8 mouse cellular contexts compared by ENCODE assay signal in the genomic region with DNA sequence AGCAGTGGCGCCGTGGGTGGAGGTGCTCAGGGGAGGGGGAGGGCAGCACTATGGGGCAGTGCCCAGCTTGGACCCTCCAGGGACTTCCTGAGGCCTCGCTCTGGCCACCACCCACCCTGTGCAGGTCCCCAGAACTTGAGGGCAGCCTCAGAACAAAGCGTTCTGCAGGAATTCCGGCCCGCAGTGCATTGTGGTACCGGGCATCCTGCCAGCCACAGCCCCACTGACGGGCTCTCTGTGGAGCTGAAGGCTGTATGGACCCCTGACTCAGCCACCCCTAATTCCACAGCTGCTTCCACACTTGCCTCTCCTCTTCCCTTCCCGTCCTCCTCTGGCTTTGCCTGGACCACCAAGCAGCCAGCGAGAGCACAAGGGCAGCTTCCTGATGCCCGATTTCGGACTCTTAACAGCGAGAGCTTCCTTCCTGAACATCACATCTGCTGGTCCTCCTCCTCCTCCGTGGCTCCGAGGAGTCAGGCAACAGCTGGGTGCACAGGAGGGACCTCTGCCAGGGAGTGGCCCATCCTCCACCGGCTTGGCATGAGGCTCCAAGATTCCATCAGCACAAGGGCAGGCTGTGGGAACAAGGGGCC. TPM values are rescaled to one million over a fixed set of nuclear protein-coding genes. Genes with fewer than 3 reads are reported as not detected.
DNase-seq lines count a peak whose midpoint lies in the region; ATAC-seq and TF ChIP-seq lines count a peak whose summit lies in the region.

No protein-coding gene starts in this region.

- 74% methylated on average over 16 of the region's 16 CpGs for WGBS in embryonic facial prominence, embryonic 13.5 days
- 83% methylated on average over 16 of the region's 16 CpGs for WGBS in embryonic facial prominence, embryonic 10.5 days
- WGBS in lung, embryonic 14.5 days: 59% methylated on average over 16 of the region's 16 CpGs

- no peak for ATAC-seq in embryonic facial prominence, embryonic 13.5 days (ENCODE audit: insufficient number of reproducible peaks, insufficient read depth, low FRiP score, low TSS enrichment, low read depth)
- ATAC-seq in lung, embryonic 14.5 days (ENCODE audit: insufficient read depth): peak; percentile 56; the same call in 1 of the 2 replicates

- no peak overlapping the region for H3K4me3 ChIP-seq in embryonic facial prominence, embryonic 13.5 days
- H3K4me3 ChIP-seq in embryonic facial prominence, embryonic 10.5 days: no peak overlapping the region
- no peak overlapping the region for H3K4me3 ChIP-seq in lung, embryonic 14.5 days (ENCODE audit: low read depth, low read length)

- TF ChIP-seq CTCF in lung, embryonic 14.5 days (IDR thresholded peaks at IDR 0.05; ENCODE audit: low read depth): no peak

- H3K9me3 ChIP-seq in embryonic facial prominence, embryonic 13.5 days: no peaks in the 10 kb centered on the region
- H3K9me3 ChIP-seq in embryonic facial prominence, embryonic 10.5 days: no peaks in the 10 kb centered on the region
- H3K9me3 ChIP-seq in lung, embryonic 14.5 days (ENCODE audit: low read depth, low read length): no peaks in the 10 kb centered on the region

- no peaks in the 10 kb centered on the region for H3K27me3 ChIP-seq in embryonic facial prominence, embryonic 13.5 days
- 0 out of 2 replicates have a peak, but pooled peaks cover 6% of the 10 kb centered on the region for H3K27me3 ChIP-seq in embryonic facial prominence, embryonic 10.5 days (replicated peaks; ENCODE audit: low read depth, poor library complexity, severe bottlenecking)
- no peaks in the 10 kb centered on the region for H3K27me3 ChIP-seq in lung, embryonic 14.5 days (ENCODE audit: insufficient read depth, low read length)

- H3K36me3 ChIP-seq in embryonic facial prominence, embryonic 13.5 days: no peaks in the 10 kb centered on the region
- H3K36me3 ChIP-seq in embryonic facial prominence, embryonic 10.5 days (replicated peaks): no peaks in the 10 kb centered on the region
- H3K36me3 ChIP-seq in lung, embryonic 14.5 days (ENCODE audit: insufficient read depth): no peaks in the 10 kb centered on the region

- no peak for DNase-seq in embryonic facial prominence, embryonic 10.5 days (ENCODE audit: low spot score)
- peak; percentile 58 for DNase-seq in ovary, adult 18-20 months (ENCODE audit: low spot score)
- DNase-seq in ovary, postnatal 14 days (ENCODE audit: low spot score): no peak
- peak; percentile 64 for DNase-seq in heart, postnatal 4 days
- DNase-seq in lung, embryonic 14.5 days: peak; percentile 72
- no peak for DNase-seq in frontal cortex, postnatal 25 days (ENCODE audit: low spot score in 2 of 2)
- no peak for DNase-seq in B cell, adult 2 months

- no peak overlapping the region for H3K4me2 ChIP-seq in embryonic facial prominence, embryonic 13.5 days
- no peak overlapping the region for H3K4me2 ChIP-seq in lung, embryonic 14.5 days

- peaks cover 10% of the 10 kb centered on the region for H3K4me1 ChIP-seq in embryonic facial prominence, embryonic 13.5 days
- no peaks in the 10 kb centered on the region; the same call in 1 of the 2 replicates for H3K4me1 ChIP-seq in embryonic facial prominence, embryonic 10.5 days
- peaks cover 4% of the 10 kb centered on the region; the same call in 1 of the 2 replicates for H3K4me1 ChIP-seq in lung, embryonic 14.5 days (ENCODE audit: insufficient read depth)

- H3K27ac ChIP-seq in embryonic facial prominence, embryonic 13.5 days: peak overlapping the region; percentile 48; the same call in 1 of the 2 replicates
- H3K27ac ChIP-seq in embryonic facial prominence, embryonic 10.5 days (replicated peaks): no peak overlapping the region
- H3K27ac ChIP-seq in lung, embryonic 14.5 days (ENCODE audit: low read depth): peak overlapping the region; percentile 46; the same call in 1 of the 2 replicates

- no peak overlapping the region for H3K9ac ChIP-seq in embryonic facial prominence, embryonic 13.5 days
- H3K9ac ChIP-seq in lung, embryonic 14.5 days: no peak overlapping the region

RNA-seq across cellular contexts. Expression of a gene that starts 46.2 kb away (rescaled TPM):
- 54.9 and 81.7 TPM in 2 replicates for polyA plus RNA-seq in embryonic facial prominence, embryonic 13.5 days (2015; fragmentation: Nextera tagmentation; extraction: Ambion mirVana)
- 34.6 and 35.9 TPM in 2 replicates for polyA plus RNA-seq in embryonic facial prominence, embryonic 10.5 days (2016; fragmentation: Nextera tagmentation; extraction: Ambion mirVana)
- 10 to 100 TPM; 15.2 to 16.8 TPM for total RNA-seq in heart, postnatal 4 days (2021)
- polyA plus RNA-seq in lung, embryonic 14.5 days (2014; fragmentation: Nextera tagmentation; extraction: Ambion mirVana): 13.8 and 14.6 TPM in 2 replicates

Comparison
In these comparisons a context has a peak if more than half of its experiments do, and no peak if none do; other contexts are left out.
1. DNase-seq: peak in ovary, adult 18-20 months (single experiment), heart, postnatal 4 days (single experiment) and lung, embryonic 14.5 days (single experiment); none in embryonic facial prominence, embryonic 10.5 days (single experiment), ovary, postnatal 14 days (single experiment), frontal cortex, postnatal 25 days (0 of 2) and B cell, adult 2 months (0 of 2).